Mouse (Mus musculus) heart, adult 2 months (tissue): ENCODE results near the gene Jmy.

ENCODE experiments used
- CTCF ChIP-seq: fragments of 200-600 bp; IDR thresholded peaks from 2 replicates; pipeline ENCODE4 v1.8.1; 2022; ENCODE audit warnings: antibody characterized with exemption, mild to moderate bottlenecking, moderate library complexity
- POLR2A ChIP-seq: fragments of 200-500 bp; IDR thresholded peaks from 2 replicates; pipeline ENCODE4 v1.6.1; 2011; ENCODE audit warnings: mild to moderate bottlenecking, low read depth, low read length, control low read depth; ENCODE audit not compliant: insufficient read depth

DNA sequence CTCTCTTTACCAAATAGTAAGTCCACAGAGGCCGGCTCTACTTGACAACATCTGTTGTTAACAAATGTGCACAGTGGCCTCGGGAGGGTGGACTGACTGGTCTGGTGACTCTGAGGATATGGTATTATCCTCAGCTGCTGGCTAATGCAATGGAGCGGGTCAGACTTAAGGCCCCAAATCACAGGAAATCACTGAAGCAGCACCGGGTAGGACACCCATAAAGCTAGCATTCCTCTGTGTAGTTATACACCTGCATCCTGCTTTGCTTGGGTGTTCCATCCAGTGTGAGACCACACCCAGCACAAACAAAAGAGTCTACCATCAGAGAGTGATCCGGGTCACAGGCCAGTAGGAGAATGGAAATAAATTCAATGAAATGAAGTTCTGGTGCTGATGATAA, 48.0 kb upstream of the Jmy start:
- TF ChIP-seq CTCF (no peak), POLR2A (no peak)
